Mouse (Mus musculus) layer of hippocampus, adult 18-20 months (tissue): Measurements from ENCODE around the gene Slc39a11. TPM values are rescaled to one million over a fixed set of nuclear protein-coding genes. Genes with fewer than 3 reads are reported as not detected.
"Not testable (repeated sequence)": the region's sequence is repeated elsewhere in the genome, so short reads cannot be mapped to it uniquely, and the experiment has no call there.

Source experiments
- DNase-seq, 2 experiments: peaks; one replicate each; pipeline ENCODE4 v3.0.0; 2022; ENCODE audit warnings: low spot score in 2 of 2
- total RNA-seq, 2 experiments: library from RNA; stranded (reverse); gene quantifications; 2 replicates each; pipeline ENCODE4 v1.2.3; 2021

Slc39a11 gene
- total RNA-seq, 2 experiments from 2014 or later = 20.4 to 25.4 TPM

- DNase-seq = no peak
Measured at GRCm38 (mm10) chr11:113601616-113602343, 48.1 kb downstream of the Slc39a11 start.

- DNase-seq = no peak
Measured at GRCm38 (mm10) chr11:113600526-113601245, 49.2 kb downstream of the Slc39a11 start.

GRCm38 (mm10) chr11:113597632-113598031 lies 52.2 kb downstream of the Slc39a11 start:
- DNase-seq = no peak

- DNase-seq = no peak
Measured at GRCm38 (mm10) chr11:113595144-113595543, 54.7 kb downstream of the Slc39a11 start.

GRCm38 (mm10) chr11:113588936-113589335 lies 60.9 kb downstream of the Slc39a11 start:
- DNase-seq = no peak

- DNase-seq = no peak
Measured at GRCm38 (mm10) chr11:113586423-113586822, 63.5 kb downstream of the Slc39a11 start.

- DNase-seq = peak; percentile 26 to 64
Measured at GRCm38 (mm10) chr11:113583879-113584661, 65.8 kb downstream of the Slc39a11 start.

- no peak for DNase-seq
Measured at GRCm38 (mm10) chr11:113577221-113577620, 72.7 kb downstream of the Slc39a11 start.

- no peak for DNase-seq
Measured at GRCm38 (mm10) chr11:113572641-113573040, 77.2 kb downstream of the Slc39a11 start.

GRCm38 (mm10) chr11:113571616-113572015 lies 78.3 kb downstream of the Slc39a11 start:
- DNase-seq = no peak

GRCm38 (mm10) chr11:113568999-113569398 lies 80.9 kb downstream of the Slc39a11 start:
- DNase-seq = no peak

GRCm38 (mm10) chr11:113567926-113568325 lies 82.0 kb downstream of the Slc39a11 start:
- DNase-seq = not testable (repeated sequence)

- DNase-seq = peak; percentile 52 to 77
Measured at GRCm38 (mm10) chr11:113565006-113565995, 84.6 kb downstream of the Slc39a11 start.

- no peak for DNase-seq
Measured at GRCm38 (mm10) chr11:113562326-113562725, 87.6 kb downstream of the Slc39a11 start.

GRCm38 (mm10) chr11:113560150-113560549 lies 89.7 kb downstream of the Slc39a11 start:
- no peak for DNase-seq

- peak in 1 of 2 experiments; percentile 39 for DNase-seq
Measured at GRCm38 (mm10) chr11:113558505-113558904, 91.4 kb downstream of the Slc39a11 start.

- no peak for DNase-seq
Measured at GRCm38 (mm10) chr11:113556142-113556541, 93.7 kb downstream of the Slc39a11 start.

GRCm38 (mm10) chr11:113554701-113555360 lies 95.0 kb downstream of the Slc39a11 start:
- no peak for DNase-seq

- DNase-seq = peak; percentile 35 to 36
Measured at GRCm38 (mm10) chr11:113554194-113554593, 95.7 kb downstream of the Slc39a11 start.

GRCm38 (mm10) chr11:113553605-113554004 lies 96.3 kb downstream of the Slc39a11 start:
- peak in 1 of 2 experiments; percentile 26 for DNase-seq
